Mouse (Mus musculus) CH12.LX (cell line): ENCODE results near the gene Exosc10.

Source experiments
- CTCF ChIP-seq, 2 experiments: IDR thresholded peaks in 1 of 2; conservative IDR thresholded peaks in 1 of 2; 2 replicates each; pipeline ENCODE4 v1.5.1; 2011 to 2012; ENCODE audit warnings: low read depth in 2 of 2, low read length in 2 of 2, improper control_type of control experiment in 1 of 2, inconsistent platforms in 1 of 2, mild to moderate bottlenecking in 1 of 2, moderate library complexity in 1 of 2
- EP300 ChIP-seq: IDR thresholded peaks from 2 replicates; pipeline ENCODE4 v1.6.1; 2011; ENCODE audit warnings: low read length, improper control_type of control experiment
- MAFK ChIP-seq: IDR thresholded peaks from 2 replicates; pipeline ENCODE4 v1.6.1; 2011; ENCODE audit warnings: low read length, improper control_type of control experiment; ENCODE audit not compliant: insufficient replicate concordance
- MAX ChIP-seq: IDR thresholded peaks from 2 replicates; pipeline ENCODE4 v1.6.1; 2011; ENCODE audit warnings: low read length, improper control_type of control experiment
- POLR2A ChIP-seq: IDR thresholded peaks from 2 replicates; pipeline ENCODE4 v1.6.1; 2011; ENCODE audit warnings: low read depth, mild to moderate bottlenecking, improper control_type of control experiment, low read length
- RAD21 ChIP-seq: IDR thresholded peaks from 2 replicates; pipeline ENCODE4 v1.6.1; 2011; ENCODE audit warnings: low read depth, mild to moderate bottlenecking, low read length, improper control_type of control experiment, moderate library complexity
- USF2 ChIP-seq: conservative IDR thresholded peaks from 2 replicates; pipeline ENCODE4 v1.6.1; 2011; ENCODE audit warnings: low read depth, low read length, improper control_type of control experiment

GRCm38 (mm10) chr4:148518235-148518795 is 39.9 kb upstream of the Exosc10 start:
- no peak for TF ChIP-seq EP300
- no peak for TF ChIP-seq MAFK
- TF ChIP-seq CTCF (conservative IDR thresholded peaks at IDR 0.05 in 1 of 2, IDR thresholded peaks at IDR 0.05 in 1 of 2; ENCODE audit: low read depth in 2 of 2, low read length in 2 of 2), result no peak
- no peak for TF ChIP-seq POLR2A
- TF ChIP-seq MAX, result no peak
- no peak for TF ChIP-seq USF2
- no peak for TF ChIP-seq RAD21
